Mouse (Mus musculus) ES-E14 (cell line): Measurements from ENCODE around the gene Slc24a1.

ENCODE experiments used
- HCFC1 ChIP-seq: IDR thresholded peaks from 2 replicates; pipeline ENCODE4 v1.6.1; 2012; ENCODE audit warnings: low read length, inconsistent platforms, borderline replicate concordance; ENCODE audit not compliant: insufficient read depth
- MAFK ChIP-seq: IDR thresholded peaks from 2 replicates; pipeline ENCODE4 v1.6.1; 2014; ENCODE audit warnings: mild to moderate bottlenecking, low read depth, low read length, inconsistent platforms; ENCODE audit not compliant: insufficient read depth
- ZC3H11A ChIP-seq: IDR thresholded peaks from 2 replicates; pipeline ENCODE4 v1.6.1; 2012; ENCODE audit warnings: low read depth, mild to moderate bottlenecking, inconsistent platforms, low read length, borderline replicate concordance
- ZNF384 ChIP-seq: IDR thresholded peaks from 2 replicates; pipeline ENCODE4 v1.6.1; 2012; ENCODE audit warnings: low read depth, low read length, inconsistent platforms

DNA sequence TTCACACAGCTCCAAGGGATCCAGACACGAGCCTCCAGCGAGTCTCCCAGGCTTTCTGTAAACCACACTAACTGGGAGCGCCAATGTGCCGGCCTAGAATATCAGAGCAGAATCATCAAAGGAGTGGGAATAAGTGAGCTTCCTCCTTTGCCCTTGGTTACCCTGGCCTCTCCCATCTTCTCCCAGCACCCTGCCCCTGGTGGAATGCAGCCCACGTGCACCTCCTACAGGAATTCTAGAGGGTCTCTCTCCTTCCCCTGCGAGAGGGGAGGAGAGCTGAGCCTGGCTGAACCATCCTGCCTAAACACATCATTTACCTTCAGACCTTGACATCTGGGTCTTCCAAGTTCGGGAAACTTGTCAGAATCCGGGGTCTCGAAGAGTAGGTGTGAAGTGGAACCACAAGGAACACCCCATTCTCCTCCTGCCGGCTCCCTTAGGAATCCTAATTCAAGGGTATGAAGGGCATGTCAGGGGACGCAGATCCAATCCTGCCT is at the start of gene Slc24a1:
- TF ChIP-seq MAFK (no peak), ZNF384 (no peak), ZC3H11A (no peak), HCFC1 (no peak)
